Mouse (Mus musculus): Measurements from ENCODE around the gene Glipr1. TPM values are rescaled to one million over a fixed set of nuclear protein-coding genes. Genes with fewer than 3 reads are reported as not detected.

Glipr1 gene
- polyA plus RNA-seq, 1 experiment, result 16.1 TPM

DNA sequence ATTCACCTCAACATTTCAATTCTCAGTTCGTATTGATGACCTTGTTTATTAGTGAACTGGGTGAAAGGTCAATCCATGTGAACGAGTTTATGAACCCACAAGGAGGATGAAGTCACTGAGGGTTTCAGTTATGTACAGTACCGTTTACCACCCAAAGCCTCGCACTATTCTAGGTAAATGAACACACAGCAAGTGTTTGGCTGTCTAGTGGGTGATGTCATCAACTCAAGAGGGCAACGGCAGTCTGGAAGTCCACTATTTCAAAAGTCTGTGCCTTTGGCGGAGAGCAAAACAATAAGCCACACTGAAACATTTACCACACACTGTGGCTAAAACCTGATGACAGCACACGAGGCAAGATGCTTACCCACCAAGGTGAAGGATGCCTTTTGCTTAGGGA is 59.4 kb downstream of the Glipr1 start:
- no peak for DNase-seq
- 60% methylated on average over 7 of the region's 7 CpGs for WGBS

GRCm38 (mm10) chr10:111937146-111937534 is 65.3 kb downstream of the Glipr1 start:
- no peak for TF ChIP-seq POLR2A (IDR thresholded peaks at IDR 0.05; ENCODE audit: borderline replicate concordance, extremely low read depth, low read depth, low read length)
- TF ChIP-seq CTCF (IDR thresholded peaks at IDR 0.05; ENCODE audit: insufficient read depth, low read length), result no peak
- Histone ChIP-seq H3K4me3 (replicated peaks; ENCODE audit: extremely low read depth, low read depth, low read length) (no peak overlapping the region), H3K4me1 (ENCODE audit: control insufficient read depth, insufficient read depth, low read length) (peaks cover 16% of the 10 kb centered on the region)
- 20% methylated on average over 5 of the region's 5 CpGs for WGBS
- no peak for DNase-seq

More for the DNA sequence above, 59.4 kb downstream of the Glipr1 start:
- TF ChIP-seq CTCF (IDR thresholded peaks at IDR 0.05; ENCODE audit: insufficient read depth, low read length) (no peak), POLR2A (IDR thresholded peaks at IDR 0.05; ENCODE audit: borderline replicate concordance, extremely low read depth, low read depth, low read length) (no peak)
- no peaks in the 10 kb centered on the region for H3K4me1 ChIP-seq (ENCODE audit: control insufficient read depth, insufficient read depth, low read length)
- H3K4me3 ChIP-seq (replicated peaks; ENCODE audit: extremely low read depth, low read depth, low read length), result no peak overlapping the region

DNA sequence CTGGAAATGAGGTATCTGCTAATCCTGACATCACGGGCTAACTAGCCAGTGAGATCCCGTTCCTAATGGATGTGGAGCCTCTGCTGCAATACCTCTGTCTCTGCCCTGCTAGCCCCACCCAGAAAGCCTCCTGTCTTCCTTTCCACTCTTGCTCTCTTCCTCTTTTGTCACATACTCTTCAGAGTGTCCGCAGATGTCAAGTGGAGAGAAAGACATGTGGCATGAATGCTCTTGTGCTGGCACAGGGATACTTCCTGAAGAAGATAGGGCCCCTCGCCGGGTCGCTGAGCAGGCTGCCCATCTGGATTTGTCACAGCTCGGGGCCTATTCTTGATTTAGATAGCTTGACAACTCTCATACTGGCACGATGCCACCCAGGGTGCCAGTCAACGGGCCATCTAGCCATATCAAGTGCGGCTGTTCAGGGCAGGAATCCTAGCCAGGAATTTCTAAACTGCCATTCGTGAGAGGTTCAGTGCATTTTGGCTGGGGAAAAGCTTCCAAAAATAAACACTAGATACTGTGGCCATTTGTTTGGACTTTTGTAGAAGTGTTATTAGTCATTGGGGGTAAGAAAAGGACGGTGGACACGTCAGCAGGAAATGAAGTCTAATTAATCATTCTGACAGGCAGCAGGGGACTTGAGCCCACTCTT is 65.8 kb downstream of the Glipr1 start:
- H3K4me3 ChIP-seq (replicated peaks; ENCODE audit: extremely low read depth, low read depth, low read length), result peak overlapping the region; percentile 6
- H3K4me1 ChIP-seq (ENCODE audit: control insufficient read depth, insufficient read depth, low read length), result peaks cover 16% of the 10 kb centered on the region
- TF ChIP-seq CTCF (IDR thresholded peaks at IDR 0.05; ENCODE audit: insufficient read depth, low read length), result no peak
- no peak for TF ChIP-seq POLR2A (IDR thresholded peaks at IDR 0.05; ENCODE audit: borderline replicate concordance, extremely low read depth, low read depth, low read length)
- 10% methylated on average over 13 of the region's 13 CpGs for WGBS
- peak; percentile 72 for DNase-seq

DNA sequence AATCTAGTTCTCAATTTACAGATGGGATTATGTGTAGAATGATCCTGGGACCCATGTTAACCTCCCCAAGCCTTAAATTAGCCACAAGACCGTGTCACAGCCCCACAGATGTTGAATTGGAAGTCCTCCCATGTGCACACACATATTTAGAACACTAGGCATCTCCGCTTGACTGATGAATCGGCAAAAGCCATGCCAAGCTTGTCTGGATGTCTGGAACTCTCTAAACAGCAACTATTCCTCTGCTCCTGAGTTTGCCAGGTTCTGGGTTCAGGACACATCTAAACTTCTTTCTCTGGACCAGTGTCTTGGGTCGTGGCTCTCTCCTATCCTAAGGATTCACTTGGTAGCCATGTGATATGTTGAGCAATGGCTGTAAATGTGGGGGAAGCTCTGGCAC is 66.4 kb downstream of the Glipr1 start:
- TF ChIP-seq POLR2A (IDR thresholded peaks at IDR 0.05; ENCODE audit: borderline replicate concordance, extremely low read depth, low read depth, low read length) (no peak), CTCF (IDR thresholded peaks at IDR 0.05; ENCODE audit: insufficient read depth, low read length) (no peak)
- 71% methylated on average over 4 of the region's 4 CpGs for WGBS
- H3K4me3 ChIP-seq (replicated peaks; ENCODE audit: extremely low read depth, low read depth, low read length), result no peak overlapping the region
- H3K4me1 ChIP-seq (ENCODE audit: control insufficient read depth, insufficient read depth, low read length), result peaks cover 16% of the 10 kb centered on the region
- DNase-seq, result no peak

Other genes with a start within 250 kb of the Glipr1 start
- 4.9 and 6.3 TPM in 2 replicates for gene Krr1, start 30.0 kb downstream of the Glipr1 start, polyA plus RNA-seq (2012; rRNA removed)
- gene Glipr1l1, start 57.6 kb upstream of the Glipr1 start, polyA plus RNA-seq (2012; rRNA removed), result not detected in 2 replicates
- gene Glipr1l2, start 80.7 kb upstream of the Glipr1 start, polyA plus RNA-seq (2012; rRNA removed), result not detected in 2 replicates
- gene Glipr1l3, start 157.7 kb upstream of the Glipr1 start, polyA plus RNA-seq (2012; rRNA removed), result not detected in 2 replicates
- 0.10 and 0.37 TPM in 2 replicates for gene Caps2, start 161.0 kb upstream of the Glipr1 start, polyA plus RNA-seq (2012; rRNA removed)